Mouse (Mus musculus): ENCODE data around the gene Ptpre.
"Not testable (repeated sequence)": the region's sequence is repeated elsewhere in the genome, so short reads cannot be mapped to it uniquely, and the experiment has no call there.

Gene Ptpre

DNA sequence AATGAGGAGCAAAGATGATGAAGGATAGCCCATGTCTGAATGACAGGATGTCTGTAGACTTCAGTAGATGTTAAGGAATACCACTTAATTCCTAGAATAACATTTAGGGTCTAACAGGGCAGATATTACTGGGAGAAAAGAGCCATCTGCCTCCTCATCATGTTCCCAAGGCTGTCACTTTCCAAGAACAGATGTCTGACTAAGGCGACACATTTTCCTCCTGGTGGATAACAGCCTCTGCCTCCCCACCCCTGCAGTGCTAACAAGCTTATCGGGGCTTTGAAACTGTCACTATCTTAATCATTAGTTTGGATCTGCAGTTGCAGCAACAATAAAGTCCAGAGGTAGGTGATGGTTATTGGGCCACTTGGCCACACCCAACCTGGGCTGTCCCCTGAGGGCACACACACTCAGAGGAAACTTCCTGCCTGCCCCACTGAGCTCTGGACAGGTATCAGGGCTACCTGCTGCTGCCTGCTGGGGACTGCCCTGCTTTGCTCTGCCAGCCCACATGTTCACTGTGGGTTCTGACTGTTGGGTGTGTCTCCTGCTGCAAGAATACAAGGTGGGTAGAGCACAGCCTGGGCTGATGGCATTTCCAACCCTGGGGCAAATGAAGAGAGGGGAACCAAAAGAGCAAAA, 2.6 kb upstream of the Ptpre start:
- DNase-seq (ENCODE audit: low spot score in 2 of 2) = no peak

GRCm38 (mm10) chr7:135535908-135536307, 1.4 kb upstream of the Ptpre start:
- DNase-seq (ENCODE audit: low spot score in 2 of 2) = no peak

GRCm38 (mm10) chr7:135537948-135538741, 864 bp downstream of the Ptpre start:
- DNase-seq (ENCODE audit: low spot score in 2 of 2) = peak in 1 of 2 experiments; percentile 29

DNA sequence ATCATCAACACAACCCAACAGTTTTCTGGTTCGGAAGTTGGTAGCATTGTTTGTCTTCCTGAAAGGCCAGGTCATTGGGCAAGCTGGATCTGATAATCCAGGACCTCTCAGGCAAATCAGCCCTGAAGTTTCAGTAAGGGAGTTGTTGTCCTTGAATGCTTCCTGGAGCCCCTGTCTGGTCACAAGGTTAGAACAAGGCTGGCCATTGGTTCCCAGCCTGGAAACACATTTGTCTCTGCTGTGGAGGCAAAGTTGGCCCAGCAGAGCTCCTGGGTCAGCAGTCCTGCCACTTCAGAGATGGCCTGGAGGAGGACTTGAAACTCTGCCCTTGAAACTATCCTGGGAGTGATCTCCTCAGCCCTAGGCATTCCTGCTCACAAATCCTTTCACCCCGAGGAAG, 2.1 kb downstream of the Ptpre start:
- no peak for DNase-seq (ENCODE audit: low spot score in 2 of 2)

DNA sequence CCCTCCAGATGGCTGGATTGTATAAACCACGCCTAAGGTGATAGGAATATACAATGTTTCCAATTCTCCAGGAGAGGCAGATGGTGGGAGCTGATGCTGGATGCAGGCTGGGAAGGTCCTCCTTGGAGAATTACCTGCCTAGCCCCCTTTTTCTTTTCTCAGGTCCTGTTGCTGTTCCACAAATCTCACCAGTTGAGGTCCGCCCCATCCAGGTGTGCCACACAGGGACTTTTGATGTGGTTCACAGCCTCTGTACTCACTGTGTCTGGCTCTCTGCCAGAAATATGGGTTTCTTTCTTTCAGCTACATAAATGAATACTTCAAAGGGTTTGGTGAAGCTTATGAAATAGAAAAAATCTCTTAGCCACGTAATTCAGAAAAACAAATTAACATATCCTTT, 5.0 kb downstream of the Ptpre start:
- DNase-seq (ENCODE audit: low spot score in 2 of 2) = no peak

GRCm38 (mm10) chr7:135543033-135543432, 5.8 kb downstream of the Ptpre start:
- DNase-seq (ENCODE audit: low spot score in 2 of 2) = no peak

DNA sequence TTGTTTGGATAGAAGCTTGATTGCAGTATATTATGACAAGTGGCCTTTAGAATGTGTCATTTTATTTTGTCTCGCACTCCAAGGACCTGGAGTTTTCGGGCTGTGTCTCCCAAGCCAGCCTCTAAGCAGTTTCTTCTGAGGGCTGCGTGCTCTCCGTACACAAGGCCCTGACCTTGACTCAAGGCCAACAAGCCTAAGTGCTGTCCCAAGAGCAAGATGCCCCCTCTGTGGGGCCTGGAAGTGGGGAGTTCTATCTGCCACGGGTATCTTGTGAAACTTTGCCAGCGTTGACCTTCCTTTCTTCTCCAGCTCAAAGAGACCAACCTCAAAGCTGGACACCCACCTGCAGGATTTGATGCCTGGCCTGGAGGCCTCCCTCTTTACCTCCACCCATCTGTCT, 7.0 kb downstream of the Ptpre start:
- no peak for DNase-seq (ENCODE audit: low spot score in 2 of 2)

DNA sequence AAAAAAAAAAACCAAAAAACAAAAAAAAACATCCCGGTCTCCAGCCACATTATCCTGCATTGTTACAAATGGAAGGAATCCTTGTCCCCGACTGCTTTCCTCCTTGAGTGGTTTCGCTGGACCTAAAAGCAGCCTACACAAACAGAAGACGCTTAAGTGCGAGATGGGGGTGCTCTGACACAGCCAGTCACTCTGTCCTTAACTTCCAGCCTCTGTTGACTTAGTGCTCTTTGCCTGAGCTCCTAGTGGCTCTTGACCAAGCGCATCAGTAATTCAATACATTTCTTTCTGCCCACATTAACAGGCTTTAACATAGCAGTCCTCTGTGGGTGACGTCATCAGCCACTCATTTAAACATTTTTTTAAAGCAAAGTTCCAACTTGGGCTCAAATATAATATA, 8.7 kb downstream of the Ptpre start:
- DNase-seq (ENCODE audit: low spot score in 2 of 2) = no peak

- no peak for DNase-seq (ENCODE audit: low spot score in 2 of 2)
Observed at GRCm38 (mm10) chr7:135546530-135546929, 9.2 kb downstream of the Ptpre start.

DNA sequence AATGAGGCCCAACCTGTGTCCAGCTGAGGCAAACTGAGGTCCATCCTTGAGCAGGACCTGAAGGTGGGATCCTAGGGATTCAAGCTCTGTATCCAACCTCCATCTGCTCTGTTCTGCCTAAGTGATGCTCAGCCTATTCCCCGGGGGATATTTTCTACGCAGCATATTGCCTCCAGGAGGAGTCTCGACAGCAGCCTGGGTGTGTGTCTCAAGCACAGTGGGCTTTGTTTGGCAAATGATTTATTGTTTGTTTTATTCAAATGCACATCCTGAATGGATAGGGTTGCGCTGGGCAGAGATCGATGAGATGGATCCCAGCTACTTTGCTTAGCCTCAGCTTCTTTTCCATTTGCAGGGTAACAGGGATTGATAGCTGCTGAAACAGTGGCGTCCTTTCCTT, 11.2 kb downstream of the Ptpre start:
- DNase-seq (ENCODE audit: low spot score in 2 of 2) = no peak

- no peak for DNase-seq (ENCODE audit: low spot score in 2 of 2)
Observed at GRCm38 (mm10) chr7:135551547-135551946, 14.3 kb downstream of the Ptpre start.

GRCm38 (mm10) chr7:135553550-135553949, 16.3 kb downstream of the Ptpre start:
- DNase-seq (ENCODE audit: low spot score in 2 of 2) = no peak

GRCm38 (mm10) chr7:135556663-135557402, 19.6 kb downstream of the Ptpre start:
- DNase-seq (ENCODE audit: low spot score in 2 of 2) = no peak

DNA sequence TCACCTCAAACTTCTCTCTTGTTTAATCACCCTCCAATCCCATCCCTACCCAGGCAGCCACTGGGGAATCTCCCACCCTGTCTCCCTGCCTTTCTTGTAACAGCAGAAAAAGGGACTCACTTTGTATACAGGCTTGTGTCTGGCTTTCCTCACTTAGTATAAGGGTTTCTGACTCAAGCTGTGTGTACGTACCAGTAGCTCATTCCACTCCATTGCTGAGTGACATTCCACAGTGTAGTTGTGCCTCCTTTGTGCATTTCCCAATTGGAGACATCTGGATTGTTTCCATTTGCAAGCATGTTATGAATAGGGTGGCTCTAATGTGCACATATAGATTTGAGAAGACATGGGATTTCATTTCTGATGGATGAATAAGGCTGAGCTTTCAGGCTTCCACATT, 23.0 kb downstream of the Ptpre start:
- DNase-seq (ENCODE audit: low spot score in 2 of 2) = no peak

- DNase-seq (ENCODE audit: low spot score in 2 of 2) = no peak
Observed at GRCm38 (mm10) chr7:135564022-135564421, 26.7 kb downstream of the Ptpre start.

GRCm38 (mm10) chr7:135566013-135566412, 28.7 kb downstream of the Ptpre start:
- DNase-seq (ENCODE audit: low spot score in 2 of 2) = no peak

GRCm38 (mm10) chr7:135567582-135567981, 30.3 kb downstream of the Ptpre start:
- no peak for DNase-seq (ENCODE audit: low spot score in 2 of 2)

DNA sequence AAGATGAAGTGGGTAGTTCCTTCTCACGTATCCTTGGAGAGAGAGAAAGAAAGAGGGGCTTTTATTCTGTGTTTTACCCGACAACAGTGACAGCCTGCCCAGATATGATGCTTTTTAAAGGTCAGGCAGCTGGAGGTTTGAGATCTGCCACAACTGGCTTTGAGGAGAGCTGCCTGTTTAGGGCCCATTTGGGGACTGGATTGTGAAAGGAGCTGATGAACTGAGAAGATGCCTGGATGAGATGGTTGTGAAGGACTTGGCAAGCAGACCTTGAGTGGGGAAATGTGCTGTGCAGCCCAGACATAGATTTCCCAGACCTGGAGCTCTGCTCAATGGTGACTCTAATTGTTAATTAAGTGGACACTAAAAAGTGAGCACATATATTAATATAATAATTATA, 31.3 kb downstream of the Ptpre start:
- no peak for DNase-seq (ENCODE audit: low spot score in 2 of 2)

DNA sequence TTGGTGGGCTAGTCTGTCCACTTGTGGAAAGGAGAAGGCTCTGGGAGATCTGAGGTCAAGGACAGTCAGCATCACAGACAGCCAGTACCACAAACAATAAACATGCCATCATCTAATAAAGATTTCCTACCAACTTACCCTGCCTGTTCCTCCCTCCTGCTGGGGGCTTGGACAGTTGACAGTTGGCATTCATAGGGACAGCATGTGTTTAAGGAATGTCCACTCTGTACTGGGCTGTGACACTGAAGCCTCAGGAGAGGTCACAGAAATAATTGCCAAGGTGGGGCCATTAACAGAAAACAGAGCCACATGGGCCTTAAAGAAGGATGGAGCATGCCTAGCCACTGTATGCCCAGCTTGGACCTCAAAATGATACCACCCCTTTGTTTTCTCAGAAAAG, 34.1 kb downstream of the Ptpre start:
- DNase-seq (ENCODE audit: low spot score in 2 of 2) = no peak

DNA sequence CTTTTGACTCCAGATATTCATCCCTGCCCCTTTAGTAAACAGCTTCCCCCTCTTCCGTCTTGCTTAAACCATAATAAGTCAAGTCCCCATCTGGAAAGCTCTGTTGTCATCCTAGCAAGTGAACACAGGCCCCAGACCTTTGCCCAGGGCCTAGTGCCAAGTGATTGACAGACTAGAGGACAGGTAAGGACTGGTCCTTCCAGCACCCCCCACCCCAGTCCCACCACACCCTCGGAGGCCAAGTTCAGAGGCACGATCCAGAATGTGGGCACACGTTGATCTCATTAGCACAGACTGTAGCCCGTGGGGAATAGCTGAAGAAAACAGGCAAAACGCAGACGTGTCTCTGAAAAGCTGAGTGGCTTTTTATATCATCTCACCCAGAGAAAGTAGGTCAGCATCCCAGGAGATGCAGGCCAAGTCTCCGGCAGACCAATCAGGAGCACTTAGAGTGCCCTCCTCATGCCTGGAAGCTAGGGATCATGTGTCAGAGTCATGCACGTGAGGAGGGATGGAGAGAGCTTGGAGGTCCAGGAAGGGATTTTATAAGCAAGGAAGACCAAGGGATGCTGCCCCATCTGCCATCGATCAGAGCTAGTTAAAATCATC, 34.8 kb downstream of the Ptpre start:
- DNase-seq (ENCODE audit: low spot score in 2 of 2) = peak in 1 of 2 experiments; percentile 33

DNA sequence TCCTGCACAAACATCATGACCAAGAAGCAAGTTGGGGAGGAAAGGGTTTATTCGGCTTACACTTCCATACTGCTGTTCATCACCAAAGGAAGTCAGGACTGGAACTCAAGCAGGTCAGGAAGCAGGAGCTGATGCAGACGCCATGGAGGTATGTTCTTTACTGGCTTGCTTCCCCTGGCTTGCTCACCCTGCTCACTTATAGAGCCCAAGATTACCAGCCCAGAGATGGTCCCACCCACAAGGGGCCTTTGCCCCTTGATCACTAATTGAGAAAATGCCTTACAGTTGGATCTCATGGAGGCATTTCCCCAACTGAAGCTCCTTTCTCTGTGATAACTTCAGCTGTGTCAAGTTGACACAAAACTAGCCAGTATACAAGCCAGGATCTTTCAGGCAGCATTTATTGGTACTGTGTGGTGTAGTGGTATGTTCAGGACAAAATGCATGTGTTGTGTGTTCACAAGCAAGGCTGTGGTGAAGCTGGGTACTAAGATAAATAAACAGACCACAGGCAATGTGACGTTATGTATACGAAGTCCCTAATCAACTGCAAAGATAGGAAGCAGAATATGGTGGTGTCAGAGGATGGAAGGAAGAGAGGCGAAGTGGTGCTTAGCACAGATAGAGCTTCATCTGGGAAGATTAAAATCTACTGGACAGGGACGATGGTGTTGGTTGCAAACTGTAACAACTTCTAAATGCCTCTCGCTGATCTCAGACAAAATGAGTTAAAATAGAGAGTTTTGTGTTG, 38.2 kb downstream of the Ptpre start:
- DNase-seq (ENCODE audit: low spot score in 2 of 2) = not testable (repeated sequence)

DNA sequence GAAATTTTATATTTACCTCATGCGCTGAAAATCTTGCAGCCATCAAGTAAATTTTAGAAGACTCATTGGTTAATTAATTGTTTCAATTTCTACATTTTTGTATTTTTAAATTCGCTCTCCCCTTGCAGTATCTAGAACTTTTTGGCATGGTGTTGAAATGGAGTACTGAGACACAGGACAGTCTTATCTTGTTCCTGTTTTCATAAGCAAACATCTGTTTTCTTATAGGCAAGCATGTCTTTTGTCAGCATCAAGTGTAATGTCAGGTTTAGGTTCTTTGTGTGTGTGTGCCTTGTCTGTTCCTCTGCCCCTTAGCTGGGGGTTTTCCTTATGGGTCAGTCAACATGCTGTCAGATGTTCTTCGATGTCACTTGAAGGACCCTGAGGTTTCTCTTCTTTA, 39.0 kb downstream of the Ptpre start:
- no peak for DNase-seq (ENCODE audit: low spot score in 2 of 2)

All from urinary bladder, postnatal 4 days (tissue).